Mouse (Mus musculus) embryonic fibroblast, embryonic 13.5 days (primary cell): ENCODE data around the gene Abcf2.

Source experiments
- CTCF ChIP-seq: IDR thresholded peaks from 2 replicates; pipeline ENCODE4 v1.5.1; 2011; ENCODE audit warnings: mild to moderate bottlenecking, control low read depth, low read length, moderate library complexity, borderline replicate concordance; ENCODE audit not compliant: insufficient read depth
- POLR2A ChIP-seq: IDR thresholded peaks from 2 replicates; pipeline ENCODE4 v1.6.1; 2011; ENCODE audit warnings: low read depth, mild to moderate bottlenecking, control low read depth, low read length, moderate library complexity

- no peak; the same call in 1 of the 2 replicates for TF ChIP-seq POLR2A
- TF ChIP-seq CTCF, result no peak
Observed at GRCm38 (mm10) chr5:24597221-24597728, 20.0 kb upstream of the Abcf2 start.
